Mouse (Mus musculus) liver, embryonic 14.5 days (tissue): ENCODE data around the gene Pde6b. TPM values are rescaled to one million over a fixed set of nuclear protein-coding genes. Genes with fewer than 3 reads are reported as not detected.

Experiments used
- ATAC-seq: fragments of 200-750 bp; cut with Nextera tagmentation; 2 replicates; pipeline ENCODE4 v1.8.0; 2017; ENCODE audit warnings: moderate number of reproducible peaks, mild to moderate bottlenecking, moderate library complexity; ENCODE audit not compliant: insufficient read depth
- DNase-seq, 3 experiments: peaks; one replicate each; pipeline ENCODE4 v3.0.0-alpha.2; 2012 to 2013; ENCODE audit warnings: low read depth in 3 of 3, low spot score in 3 of 3
- H3K27ac ChIP-seq: fragments of 300-500 bp; sonication (generic); 2 replicates; pipeline ENCODE4 v1.5.1; 2014; ENCODE audit warnings: moderate library complexity, mild to moderate bottlenecking, control low read depth, inconsistent platforms
- H3K27me3 ChIP-seq: fragments of 300-500 bp; sonication (generic); 2 replicates; pipeline ENCODE4 v1.6.1; 2014; ENCODE audit warnings: mild to moderate bottlenecking, low read length, moderate library complexity; ENCODE audit not compliant: control insufficient read depth, insufficient read depth
- H3K36me3 ChIP-seq: fragments of 300-500 bp; sonication (generic); replicated peaks from 2 replicates; pipeline ENCODE4 v1.6.1; 2014; ENCODE audit warnings: low read depth; ENCODE audit not compliant: control insufficient read depth, insufficient read depth
- H3K4me1 ChIP-seq, 2 experiments: fragments of 200-500 bp in 1 of 2; fragments of 300-500 bp in 1 of 2; sonication (generic) in 1 of 2; replicated peaks; 2 replicates each; pipeline ENCODE4 v1.6.1; 2012 to 2014; ENCODE audit warnings: antibody characterized with exemption in 1 of 2, inconsistent platforms in 1 of 2, low read length in 1 of 2; ENCODE audit not compliant: control insufficient read depth in 2 of 2, insufficient read depth in 2 of 2
- H3K4me2 ChIP-seq: fragments of 300-500 bp; sonication (generic); 2 replicates; pipeline ENCODE4 v1.6.1; 2014; ENCODE audit warnings: low read depth, mild to moderate bottlenecking, control low read depth, moderate library complexity
- H3K4me3 ChIP-seq, 2 experiments: fragments of 200-500 bp in 1 of 2; fragments of 300-500 bp in 1 of 2; sonication (generic) in 1 of 2; 2 replicates each; pipeline ENCODE4 v1.5.1; 2012 to 2014; ENCODE audit warnings: low read depth in 2 of 2, low read length in 2 of 2, mild to moderate bottlenecking in 2 of 2, control low read depth in 1 of 2, inconsistent platforms in 1 of 2, moderate library complexity in 1 of 2; ENCODE audit not compliant: insufficient read depth in 1 of 2
- H3K9ac ChIP-seq: fragments of 300-500 bp; sonication (generic); replicated peaks from 2 replicates; pipeline ENCODE4 v1.6.1; 2014; ENCODE audit warnings: mild to moderate bottlenecking, control low read depth, moderate library complexity
- H3K9me3 ChIP-seq: fragments of 300-500 bp; sonication (generic); 2 replicates; pipeline ENCODE4 v1.6.1; 2016; ENCODE audit warnings: low read length, mixed read lengths; ENCODE audit not compliant: control insufficient read depth
- CTCF ChIP-seq: IDR thresholded peaks from 2 replicates; pipeline ENCODE4 v1.5.1; 2016; ENCODE audit warnings: antibody characterized with exemption, low read depth, control low read depth
- EP300 ChIP-seq: IDR thresholded peaks from 2 replicates; pipeline ENCODE4 v1.6.1; 2016; ENCODE audit warnings: antibody characterized with exemption, low read depth
- WGBS: fragments of 180-500 bp; shearing (Covaris S2); extraction: QIAGEN DNeasy Blood & Tissue Kit; methylation state at CpG from one replicate; pipeline ENCODE4 v1.1.7; 2014; ENCODE audit not compliant: insufficient replicate concordance; 5-methylcytosine and 5-hydroxymethylcytosine counted together
- polyA plus RNA-seq, 2 experiments: library from polyadenylated mRNA; depleted of rRNA in 1 of 2; stranded (reverse) in 1 of 2; unstranded in 1 of 2; fragments of >200 nt; fragmentation: Nextera tagmentation in 1 of 2; extraction: Ambion mirVana in 1 of 2; gene quantifications; 2 replicates each; pipeline versions ENCODE4 v1.2.1 to v1.2.3; 2012 to 2014

Pde6b gene
- polyA plus RNA-seq, 2 experiments: 0.09 TPM; not detected in 1

GRCm38 (mm10) chr5:108458706-108459105 lies 70.5 kb downstream of the Pde6b start:
- no peak for ATAC-seq
- H3K4me1 ChIP-seq: peaks cover 14 to 24% of the 10 kb centered on the region in 2 experiments
- no peak overlapping the region for H3K4me3 ChIP-seq
- H3K27ac ChIP-seq: no peak overlapping the region
- H3K9me3 ChIP-seq: no peaks in the 10 kb centered on the region
- no peak for DNase-seq
- TF ChIP-seq CTCF (no peak), EP300 (no peak)
- peaks cover 3% of the 10 kb centered on the region; the same call in 1 of the 2 replicates for H3K27me3 ChIP-seq
- no peaks in the 10 kb centered on the region for H3K36me3 ChIP-seq
- no peak overlapping the region for H3K9ac ChIP-seq
- no peak overlapping the region for H3K4me2 ChIP-seq
- WGBS: 59% methylated on average over 2 of the region's 2 CpGs

DNA sequence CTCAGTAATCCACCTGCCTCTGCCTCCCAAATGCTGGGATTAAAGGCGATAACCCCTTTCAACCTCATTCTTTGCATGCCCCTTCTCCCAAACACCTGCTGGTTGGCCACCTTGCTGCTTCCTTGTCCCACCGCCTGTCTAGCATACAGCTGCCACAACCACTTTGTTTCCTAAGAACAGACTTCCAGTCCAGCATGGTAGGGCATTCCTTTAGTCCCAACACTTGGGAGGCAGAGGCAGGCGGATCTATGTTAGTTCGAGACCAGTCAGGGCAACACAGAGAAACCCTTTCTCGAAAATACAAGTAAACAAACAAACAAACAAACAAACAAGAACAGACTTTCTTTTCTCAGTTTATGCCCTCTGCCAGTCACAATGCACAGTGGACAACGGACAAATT lies 72.3 kb downstream of the Pde6b start:
- Histone ChIP-seq H3K27ac (no peak overlapping the region), H3K4me2 (peak overlapping the region; percentile 87), H3K9ac (peak overlapping the region; percentile 42), H3K4me3 (peak overlapping the region; percentile 67 to 87), H3K9me3 (no peaks in the 10 kb centered on the region), H3K4me1 (peaks cover 27 to 34% of the 10 kb centered on the region in 2 experiments), H3K27me3 (peaks cover 3% of the 10 kb centered on the region; the same call in 1 of the 2 replicates), H3K36me3 (no peaks in the 10 kb centered on the region)
- ATAC-seq: no peak
- DNase-seq: no peak
- no peak for TF ChIP-seq CTCF
- no peak for TF ChIP-seq EP300
- WGBS: 39% methylated on average over 6 of the region's 6 CpGs

GRCm38 (mm10) chr5:108461082-108462065 lies 73.2 kb downstream of the Pde6b start, which contains the start of gene Pcgf3:
Gene Pcgf3, plus strand, starts transcription at chr5:108461232.
- DNase-seq (peak; percentile 87 to 91 (median 87)), ATAC-seq (peak; percentile 93)
- WGBS: 2% methylated on average over 62 of the region's 62 CpGs
- peak within 1 kb of the TSS; percentile 59 for H3K27ac ChIP-seq
- H3K36me3 ChIP-seq: no peaks in the 10 kb centered on the region
- TF ChIP-seq CTCF (no peak), EP300 (no peak)
- H3K9ac ChIP-seq: peak within 1 kb of the TSS; percentile 98
- H3K4me1 ChIP-seq: peaks cover 36 to 43% of the 10 kb centered on the region in 2 experiments
- H3K4me3 ChIP-seq: peak within 1 kb of the TSS; percentile 87 to 94
- peaks cover 3% of the 10 kb centered on the region; the same call in 1 of the 2 replicates for H3K27me3 ChIP-seq
- H3K4me2 ChIP-seq: peak within 1 kb of the TSS; percentile 87
- H3K9me3 ChIP-seq: no peaks in the 10 kb centered on the region

- peaks cover 3% of the 10 kb centered on the region; the same call in 1 of the 2 replicates for H3K27me3 ChIP-seq
- DNase-seq: no peak
- TF ChIP-seq CTCF (no peak), EP300 (no peak)
- peak overlapping the region; percentile 98 for H3K9ac ChIP-seq
- H3K4me1 ChIP-seq: peaks cover 45 to 52% of the 10 kb centered on the region in 2 experiments
- H3K4me3 ChIP-seq: peak overlapping the region; percentile 87 to 94
- no peak for ATAC-seq
- H3K9me3 ChIP-seq: no peaks in the 10 kb centered on the region
- peak overlapping the region; percentile 51 for H3K27ac ChIP-seq
- H3K36me3 ChIP-seq: no peaks in the 10 kb centered on the region
- WGBS: 49% methylated on average over 4 of the region's 4 CpGs
- peak overlapping the region; percentile 87 for H3K4me2 ChIP-seq
These were observed 74.3 kb downstream of the Pde6b start for GRCm38 (mm10) chr5:108462446-108462845.
